Mouse (Mus musculus) sigmoid colon, adult 10 weeks (tissue): ENCODE data around the gene 1700015F17Rik. TPM values are rescaled to one million over a fixed set of nuclear protein-coding genes. Genes with fewer than 3 reads are reported as not detected.

Source experiments
- polyA plus RNA-seq: library from polyadenylated mRNA; stranded (reverse); fragments of 350-450 nt; fragmentation: Illumina TruSeq; extraction: RNeasy Lipid Tissue Mini Kit (QIAGEN cat#74804); gene quantifications from one replicate; pipeline ENCODE4 v1.2.3, GENCODE M21; 2014; ENCODE audit warnings: low read depth, low replicate concordance

The 1700015F17Rik gene
- not detected for polyA plus RNA-seq

GRCm38 (mm10) chr5:5479043-5479442 lies at the start of gene 1700015F17Rik:
1700015F17Rik (minus strand) TSS chr5:5479143.

DNA sequence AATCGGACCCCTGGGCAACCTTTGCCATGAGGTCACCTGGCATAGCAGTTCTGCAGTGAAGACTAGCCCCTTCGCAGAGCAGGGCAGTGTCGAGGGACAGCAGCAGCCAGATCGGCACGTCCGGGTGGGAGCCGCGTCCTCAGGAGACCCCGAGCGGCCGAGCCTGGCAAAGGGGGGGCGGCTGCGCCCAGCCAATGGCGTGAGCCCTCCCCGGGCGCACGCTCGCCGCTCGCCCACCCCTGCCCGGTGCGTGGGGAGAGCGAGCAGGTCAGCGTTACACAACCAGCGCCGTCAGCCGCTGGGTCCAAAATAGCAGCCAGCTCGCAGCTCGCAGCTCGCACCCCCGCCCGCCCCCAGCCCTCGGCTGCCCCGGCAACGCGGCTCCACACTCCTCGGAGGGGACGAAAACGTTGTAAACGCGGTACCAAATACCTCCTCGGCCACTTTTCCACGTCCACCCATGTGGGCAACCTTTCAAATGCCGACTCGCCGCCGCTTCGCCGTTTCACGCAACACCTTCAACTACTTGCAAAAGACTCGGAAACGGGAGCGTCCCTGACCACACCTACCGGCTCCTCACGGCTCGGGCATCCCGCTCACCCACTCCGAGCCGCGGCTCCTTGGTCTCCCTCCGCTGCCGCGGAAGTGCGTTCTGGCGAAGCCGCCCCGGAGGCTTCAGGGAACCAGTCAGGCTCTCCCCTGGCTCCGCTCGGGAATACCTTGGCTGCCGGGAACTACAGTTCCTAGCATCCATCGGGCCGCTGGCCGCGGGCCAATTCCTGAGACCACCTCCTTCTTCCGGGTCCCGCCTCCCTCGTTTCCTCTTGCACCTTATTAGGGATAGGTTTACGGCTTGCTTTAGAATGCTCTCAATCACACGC lies 35.5 kb upstream of the 1700015F17Rik start, which contains the start of gene Cldn12:
Gene Cldn12, minus strand, starts transcription at position 763 of the 881 bp plus-strand sequence.

DNA sequence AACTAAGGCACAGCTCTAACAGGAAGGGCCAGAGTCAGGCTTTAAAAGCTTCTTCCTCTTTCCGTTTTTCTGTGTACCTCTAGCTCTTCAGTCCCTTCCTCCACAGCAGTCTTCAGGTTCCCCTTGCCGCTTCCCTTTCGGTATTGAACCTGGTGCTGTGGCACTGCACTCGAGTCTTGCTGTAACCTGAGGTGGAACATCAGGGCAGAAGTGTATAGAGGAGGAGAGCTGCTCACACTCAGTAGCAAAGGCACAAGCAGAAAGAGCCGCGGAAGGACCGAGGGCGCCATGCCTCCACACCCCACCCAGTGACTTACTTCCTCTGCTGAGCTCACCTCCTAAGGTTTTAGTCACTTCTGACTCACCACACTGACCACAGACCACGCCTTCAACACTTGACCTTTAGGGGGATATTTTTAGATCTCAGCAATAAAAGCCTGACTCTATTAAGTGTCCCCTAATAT lies 58.9 kb downstream of the 1700015F17Rik start, which contains the start of gene Cdk14:
Gene Cdk14, minus strand, starts transcription at position 321 of the 464 bp plus-strand sequence.

Other genes with a start within 250 kb of the 1700015F17Rik start
- gene Cdk14, start 58.8 kb downstream of the 1700015F17Rik start, polyA plus RNA-seq = 8.3 TPM
- 161 TPM for gene Cldn12, start 35.8 kb upstream of the 1700015F17Rik start, polyA plus RNA-seq
- gene Gtpbp10, start 80.4 kb upstream of the 1700015F17Rik start, polyA plus RNA-seq = 46.4 TPM
- 0.82 TPM for gene Gm8773, start 94.7 kb upstream of the 1700015F17Rik start, polyA plus RNA-seq
- gene Cfap69, start 185.1 kb upstream of the 1700015F17Rik start, polyA plus RNA-seq = 6.4 TPM
- gene Steap2, start 215.4 kb upstream of the 1700015F17Rik start, polyA plus RNA-seq = 33.8 TPM